Mouse (Mus musculus) forebrain, embryonic 16.5 days (tissue): Measurements from ENCODE around the gene Eif2b5. TPM values are rescaled to one million over a fixed set of nuclear protein-coding genes. Genes with fewer than 3 reads are reported as not detected.
A peak's percentile ranks its signal among the peaks of the same experiment; 100 is the strongest.

Experiments
- ATAC-seq: fragments of 200-750 bp; cut with Nextera tagmentation; 2 replicates; pipeline ENCODE4 v1.8.0; 2017; ENCODE audit warnings: mild to moderate bottlenecking, moderate library complexity
- H3K27ac ChIP-seq: fragments of 300-500 bp; sonication (generic); 2 replicates; pipeline ENCODE4 v1.5.1; 2014; ENCODE audit warnings: low read length, control low read depth
- H3K27me3 ChIP-seq: fragments of 300-500 bp; sonication (generic); replicated peaks from 2 replicates; pipeline ENCODE4 v1.6.1; 2014; ENCODE audit warnings: low read length; ENCODE audit not compliant: control insufficient read depth, insufficient read depth
- H3K36me3 ChIP-seq: fragments of 300-500 bp; sonication (generic); 2 replicates; pipeline ENCODE4 v1.6.1; 2014; ENCODE audit not compliant: control insufficient read depth, insufficient read depth
- H3K4me1 ChIP-seq: fragments of 300-500 bp; sonication (generic); replicated peaks from 2 replicates; pipeline ENCODE4 v1.6.1; 2014; ENCODE audit warnings: low read length; ENCODE audit not compliant: control insufficient read depth, insufficient read depth
- H3K4me2 ChIP-seq: fragments of 300-500 bp; sonication (generic); 2 replicates; pipeline ENCODE4 v1.6.1; 2014; ENCODE audit warnings: mild to moderate bottlenecking, low read length, control low read depth
- H3K4me3 ChIP-seq: fragments of 300-500 bp; sonication (generic); replicated peaks from 2 replicates; pipeline ENCODE4 v1.5.1; 2014; ENCODE audit warnings: mild to moderate bottlenecking, low read length, control low read depth
- H3K9ac ChIP-seq: fragments of 300-500 bp; sonication (generic); replicated peaks from 2 replicates; pipeline ENCODE4 v1.6.1; 2014; ENCODE audit warnings: low read depth, low read length, control low read depth
- H3K9me3 ChIP-seq: fragments of 300-500 bp; sonication (generic); 2 replicates; pipeline ENCODE4 v1.6.1; 2016; ENCODE audit warnings: low read length; ENCODE audit not compliant: control insufficient read depth
- WGBS: fragments of 180-500 bp; shearing (Covaris S2); extraction: QIAGEN DNeasy Blood & Tissue Kit; methylation state at CpG from one replicate; pipeline ENCODE4 v1.1.7; 2014; 5-methylcytosine and 5-hydroxymethylcytosine counted together
- polyA plus RNA-seq: library from polyadenylated mRNA; unstranded; fragments of >200 nt; fragmentation: Nextera tagmentation; extraction: Ambion mirVana; gene quantifications from 2 replicates; pipeline ENCODE4 v1.2.1, GENCODE M21; 2015

Eif2b5 gene
- polyA plus RNA-seq, 1 experiment from 2014 or later = 107 TPM

- WGBS = 12% methylated on average over 16 of the region's 16 CpGs
- no peak for ATAC-seq
- Histone ChIP-seq H3K4me1 (peaks cover 18% of the 10 kb centered on the region), H3K4me2 (peak overlapping the region; percentile 86), H3K36me3 (peaks cover 21% of the 10 kb centered on the region), H3K4me3 (peak overlapping the region; percentile 96), H3K9me3 (no peaks in the 10 kb centered on the region), H3K27ac (peak overlapping the region; percentile 82), H3K9ac (peak overlapping the region; percentile 89), H3K27me3 (peaks cover 4% of the 10 kb centered on the region; the same call in 1 of the 2 replicates)
These were observed 489 bp upstream of the Eif2b5 start for GRCm38 (mm10) chr16:20497980-20498676.

DNA sequence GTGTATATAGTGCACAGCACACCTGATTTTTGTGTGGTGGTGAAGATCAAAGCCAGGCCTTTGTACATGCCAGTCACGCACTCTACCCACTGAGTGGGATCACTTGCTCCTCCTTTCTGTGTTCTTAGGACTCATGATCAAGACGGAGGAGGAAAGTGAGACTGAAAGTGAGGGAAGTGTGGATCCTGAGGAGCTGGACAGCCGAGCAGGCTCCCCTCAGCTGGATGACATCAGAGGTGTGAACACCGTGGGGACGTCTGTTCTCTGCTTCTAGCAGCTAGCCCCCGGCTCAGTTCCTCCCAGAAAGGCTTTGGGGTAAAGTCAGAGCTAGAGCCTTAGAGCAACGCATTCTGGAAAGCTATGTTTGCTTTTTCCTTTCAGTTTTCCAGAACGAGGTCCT is 7.4 kb downstream of the Eif2b5 start:
- no peak overlapping the region for H3K9ac ChIP-seq
- H3K9me3 ChIP-seq = no peaks in the 10 kb centered on the region
- no peak for ATAC-seq
- no peak overlapping the region for H3K4me2 ChIP-seq
- no peak overlapping the region for H3K4me3 ChIP-seq
- H3K4me1 ChIP-seq = no peaks in the 10 kb centered on the region
- H3K36me3 ChIP-seq = peaks cover 71% of the 10 kb centered on the region
- 82% methylated on average over 8 of the region's 8 CpGs for WGBS
- no peak overlapping the region for H3K27ac ChIP-seq
- no peaks in the 10 kb centered on the region for H3K27me3 ChIP-seq

DNA sequence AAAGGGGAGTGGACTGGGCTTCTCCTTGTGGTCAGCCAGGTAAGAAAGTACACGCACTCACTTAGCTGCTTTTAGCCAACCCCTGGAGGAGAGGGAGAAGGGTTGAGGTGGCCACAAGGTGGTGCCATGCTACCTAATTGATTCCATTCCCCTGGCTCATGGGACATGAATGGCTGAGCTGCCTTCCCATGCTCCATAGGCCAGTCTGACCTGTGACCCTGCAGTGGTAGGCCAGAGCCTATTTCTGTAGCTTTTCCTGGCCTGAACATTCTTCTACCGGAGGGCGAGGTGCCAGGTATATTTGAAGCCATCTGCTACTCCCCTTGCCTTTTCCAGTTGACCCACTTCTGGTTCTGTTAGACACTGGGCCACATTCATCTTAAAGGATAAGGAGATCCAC is 10.7 kb downstream of the Eif2b5 start:
- H3K4me2 ChIP-seq = no peak overlapping the region
- peaks cover 41% of the 10 kb centered on the region for H3K36me3 ChIP-seq
- ATAC-seq = 0 out of 2 replicates have a peak, but pooled peaks have one; percentile 45
- 75% methylated on average over 3 of the region's 3 CpGs for WGBS
- H3K4me1 ChIP-seq = no peaks in the 10 kb centered on the region
- no peak overlapping the region for H3K4me3 ChIP-seq
- no peak overlapping the region for H3K27ac ChIP-seq
- no peak overlapping the region for H3K9ac ChIP-seq
- H3K27me3 ChIP-seq = no peaks in the 10 kb centered on the region
- no peaks in the 10 kb centered on the region for H3K9me3 ChIP-seq

GRCm38 (mm10) chr16:20511277-20511847 is 12.7 kb downstream of the Eif2b5 start:
- no peak for ATAC-seq
- no peak overlapping the region for H3K4me2 ChIP-seq
- 93% methylated on average over 7 of the region's 7 CpGs for WGBS
- no peak overlapping the region for H3K9ac ChIP-seq
- H3K9me3 ChIP-seq = no peaks in the 10 kb centered on the region
- no peaks in the 10 kb centered on the region for H3K27me3 ChIP-seq
- H3K36me3 ChIP-seq = peaks cover 29% of the 10 kb centered on the region
- H3K4me3 ChIP-seq = no peak overlapping the region
- no peak overlapping the region for H3K27ac ChIP-seq
- peaks cover 4% of the 10 kb centered on the region; the same call in 1 of the 2 replicates for H3K4me1 ChIP-seq

DNA sequence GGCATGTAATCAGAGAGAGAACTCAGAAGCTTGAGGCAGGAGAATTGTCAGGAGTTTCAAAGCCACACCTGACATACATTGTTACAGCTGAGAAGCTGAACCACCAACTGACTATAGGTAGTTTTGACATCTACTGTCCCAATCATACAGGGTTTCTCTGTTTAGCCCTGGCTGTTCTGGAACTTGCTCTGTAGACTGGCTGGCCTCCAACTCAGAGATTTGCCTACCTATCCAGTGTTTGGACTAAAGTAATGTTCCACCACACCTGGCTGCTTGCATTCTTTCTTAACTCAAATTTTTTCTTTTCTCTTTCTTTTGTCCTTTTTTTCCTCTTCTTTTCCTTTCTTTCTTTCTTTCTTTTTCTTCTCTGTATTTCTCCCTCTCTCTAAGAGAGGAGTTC is 17.4 kb downstream of the Eif2b5 start:
- Histone ChIP-seq H3K4me1 (peaks cover 30% of the 10 kb centered on the region), H3K9me3 (no peaks in the 10 kb centered on the region), H3K27ac (no peak overlapping the region), H3K27me3 (no peaks in the 10 kb centered on the region), H3K36me3 (peaks cover 1% of the 10 kb centered on the region; the same call in 1 of the 2 replicates), H3K4me2 (peak overlapping the region; percentile 89), H3K4me3 (peak overlapping the region; percentile 98), H3K9ac (peak overlapping the region; percentile 99; the same call in 1 of the 2 replicates)
- ATAC-seq = no peak

- peak within 1 kb of the TSS; percentile 98 for H3K4me3 ChIP-seq
- ATAC-seq = peak; percentile 95
- peak within 1 kb of the TSS; percentile 90 for H3K27ac ChIP-seq
- H3K4me1 ChIP-seq = peaks cover 30% of the 10 kb centered on the region
- no peaks in the 10 kb centered on the region for H3K27me3 ChIP-seq
- peak within 1 kb of the TSS; percentile 99 for H3K9ac ChIP-seq
- peak within 1 kb of the TSS; percentile 89 for H3K4me2 ChIP-seq
- H3K36me3 ChIP-seq = no peaks in the 10 kb centered on the region
- WGBS = under 1% methylated on average over 53 of the region's 55 CpGs
- H3K9me3 ChIP-seq = no peaks in the 10 kb centered on the region
These were observed 18.1 kb downstream of the Eif2b5 start, which contains the start of gene Dvl3 for GRCm38 (mm10) chr16:20516726-20517201. Gene Dvl3 (plus strand): TSS chr16:20516982.

GRCm38 (mm10) chr16:20517216-20517615 is 18.6 kb downstream of the Eif2b5 start:
- peak; percentile 38 for ATAC-seq
- Histone ChIP-seq H3K4me1 (peaks cover 30% of the 10 kb centered on the region), H3K27ac (peak overlapping the region; percentile 90), H3K9ac (peak overlapping the region; percentile 99), H3K4me2 (peak overlapping the region; percentile 89), H3K9me3 (no peaks in the 10 kb centered on the region), H3K36me3 (no peaks in the 10 kb centered on the region), H3K27me3 (no peaks in the 10 kb centered on the region), H3K4me3 (peak overlapping the region; percentile 98)
- WGBS = under 1% methylated on average over 26 of the region's 26 CpGs

DNA sequence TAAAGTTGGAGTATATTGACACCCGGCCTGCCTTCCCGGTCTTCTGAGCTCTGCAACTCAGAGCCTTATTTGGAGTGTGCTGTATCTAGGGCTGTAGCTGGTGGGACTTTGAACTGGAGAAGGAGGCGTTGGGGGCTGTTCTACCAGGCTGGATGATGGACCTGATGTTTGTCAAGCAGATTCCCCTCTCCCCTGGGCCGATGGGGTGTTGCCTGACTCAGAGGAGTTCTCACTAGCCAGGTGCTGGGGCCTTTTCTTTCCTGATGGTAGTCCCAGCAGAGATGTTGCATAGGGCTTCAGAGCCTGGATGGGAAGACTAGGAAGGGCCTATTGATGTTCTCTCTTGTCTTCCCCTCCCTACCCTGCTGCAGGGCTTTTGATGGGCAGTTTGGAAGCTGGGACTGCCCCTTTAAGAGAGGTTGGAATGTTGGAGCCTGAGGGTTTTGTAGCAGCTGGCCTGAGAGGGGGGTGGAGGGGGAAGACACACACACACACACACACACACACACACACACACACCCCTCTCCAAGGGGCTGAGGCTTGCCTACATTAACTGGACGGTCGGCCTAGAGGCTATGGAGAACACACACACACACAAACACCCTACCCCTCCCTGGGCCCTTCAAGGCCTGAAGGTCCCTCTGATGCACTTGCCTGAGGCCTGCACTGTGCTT is 19.2 kb downstream of the Eif2b5 start:
- Histone ChIP-seq H3K27me3 (no peaks in the 10 kb centered on the region), H3K27ac (peak overlapping the region; percentile 90), H3K4me1 (peaks cover 30% of the 10 kb centered on the region), H3K4me3 (peak overlapping the region; percentile 98), H3K4me2 (peak overlapping the region; percentile 89), H3K36me3 (no peaks in the 10 kb centered on the region), H3K9me3 (no peaks in the 10 kb centered on the region), H3K9ac (peak overlapping the region; percentile 99)
- ATAC-seq = peak; percentile 22
- WGBS = 0% methylated on average over 6 of the region's 6 CpGs

- Histone ChIP-seq H3K27me3 (no peaks in the 10 kb centered on the region), H3K4me3 (no peak overlapping the region), H3K27ac (no peak overlapping the region), H3K36me3 (peaks cover 41% of the 10 kb centered on the region), H3K4me2 (no peak overlapping the region), H3K9me3 (no peaks in the 10 kb centered on the region), H3K4me1 (peaks cover 17% of the 10 kb centered on the region), H3K9ac (no peak overlapping the region)
- WGBS = 80% methylated on average over 10 of the region's 10 CpGs
- ATAC-seq = no peak
These were observed 25.3 kb downstream of the Eif2b5 start for GRCm38 (mm10) chr16:20523886-20524285.
